Mouse (Mus musculus) spleen, adult 2 months (tissue): ENCODE measurements around the gene Chek2. TPM values are rescaled to one million over a fixed set of nuclear protein-coding genes. Genes with fewer than 3 reads are reported as not detected.

Source experiments
- DNase-seq, 2 experiments: peaks; one replicate each; pipeline versions ENCODE4 v3.0.0 to v3.0.0-alpha.2; 2012 to 2021; ENCODE audit warnings: low spot score in 2 of 2, low read depth in 1 of 2
- H3K27ac ChIP-seq: fragments of 200-500 bp; 2 replicates; pipeline ENCODE4 v1.5.1; 2012; ENCODE audit warnings: low read length, inconsistent platforms; ENCODE audit not compliant: insufficient read depth
- H3K27me3 ChIP-seq: fragments of 200-500 bp; 2 replicates; pipeline ENCODE4 v1.6.1; 2012; ENCODE audit warnings: mild to moderate bottlenecking, moderate library complexity, low read length, inconsistent platforms; ENCODE audit not compliant: control insufficient read depth, insufficient read depth
- H3K36me3 ChIP-seq: fragments of 200-500 bp; 2 replicates; pipeline ENCODE4 v1.6.1; 2012; ENCODE audit warnings: mild to moderate bottlenecking, low read length, inconsistent platforms; ENCODE audit not compliant: control insufficient read depth, insufficient read depth
- H3K4me1 ChIP-seq: fragments of 200-500 bp; 2 replicates; pipeline ENCODE4 v1.6.1; 2011; ENCODE audit warnings: inconsistent platforms; ENCODE audit not compliant: control insufficient read depth, insufficient read depth, insufficient read length
- H3K4me3 ChIP-seq: fragments of 200-500 bp; 2 replicates; pipeline ENCODE4 v1.5.1; 2011; ENCODE audit warnings: mild to moderate bottlenecking, inconsistent platforms; ENCODE audit not compliant: insufficient read depth, insufficient read length; ENCODE audit errors: extremely low read depth
- CTCF ChIP-seq: fragments of 200-500 bp; IDR thresholded peaks from 2 replicates; pipeline ENCODE4 v1.5.1; 2011; ENCODE audit warnings: mild to moderate bottlenecking, inconsistent platforms; ENCODE audit not compliant: insufficient read depth, insufficient read length, insufficient replicate concordance; ENCODE audit errors: extremely low read depth
- POLR2A ChIP-seq: fragments of 200-500 bp; IDR thresholded peaks from 2 replicates; pipeline ENCODE4 v1.6.1; 2011; ENCODE audit warnings: low read depth, low read length, inconsistent platforms
- WGBS: fragments of 180-500 bp; shearing (Covaris S2); methylation state at CpG from one replicate; pipeline ENCODE4 v1.1.7; 2018; 5-methylcytosine and 5-hydroxymethylcytosine counted together
- polyA plus RNA-seq: library from polyadenylated mRNA; depleted of rRNA; stranded (reverse); fragments of >200 nt; gene quantifications from 2 replicates; pipeline ENCODE4 v1.2.3, GENCODE M21; 2012; rRNA removed

Gene Chek2
- polyA plus RNA-seq, 1 experiment = 6.7 TPM

GRCm38 (mm10) chr5:110916241-110916640 is 76.5 kb downstream of the Chek2 start:
- no peak for TF ChIP-seq POLR2A
- TF ChIP-seq CTCF = no peak
- Histone ChIP-seq H3K4me1 (no peaks in the 10 kb centered on the region), H3K27me3 (no peaks in the 10 kb centered on the region), H3K4me3 (no peak overlapping the region), H3K36me3 (no peaks in the 10 kb centered on the region), H3K27ac (no peak overlapping the region)
- DNase-seq = no peak
- WGBS = 95% methylated on average over 3 of the region's 3 CpGs

GRCm38 (mm10) chr5:110919541-110919940 is 79.8 kb downstream of the Chek2 start:
- Histone ChIP-seq H3K4me1 (no peaks in the 10 kb centered on the region), H3K27me3 (no peaks in the 10 kb centered on the region), H3K36me3 (no peaks in the 10 kb centered on the region), H3K4me3 (no peak overlapping the region), H3K27ac (no peak overlapping the region)
- 88% methylated on average over 4 of the region's 4 CpGs for WGBS
- DNase-seq = no peak
- TF ChIP-seq CTCF = no peak

GRCm38 (mm10) chr5:110923336-110923735 is 83.6 kb downstream of the Chek2 start:
- DNase-seq = no peak
- WGBS = 63% methylated on average over 1 of the region's 1 CpGs
- Histone ChIP-seq H3K4me1 (no peaks in the 10 kb centered on the region), H3K36me3 (no peaks in the 10 kb centered on the region), H3K27me3 (no peaks in the 10 kb centered on the region), H3K4me3 (no peak overlapping the region), H3K27ac (no peak overlapping the region)
- TF ChIP-seq CTCF (no peak), POLR2A (no peak)

Other genes starting within 250 kb of the Chek2 start
- 57.6 and 82.0 TPM in 2 replicates for gene Noc4l, start 186.6 kb upstream of the Chek2 start, polyA plus RNA-seq
- gene Ddx51, start 186.5 kb upstream of the Chek2 start, polyA plus RNA-seq = 18.2 and 20.4 TPM in 2 replicates
- 85.2 and 89.1 TPM in 2 replicates for gene Ep400, start 69.3 kb upstream of the Chek2 start, polyA plus RNA-seq
- gene Pus1, start 59.3 kb upstream of the Chek2 start, polyA plus RNA-seq = 19.2 and 20.9 TPM in 2 replicates
- gene Ulk1, start 29.9 kb upstream of the Chek2 start, polyA plus RNA-seq = 39.9 and 40.6 TPM in 2 replicates
- 26.3 and 26.8 TPM in 2 replicates for gene Hscb, start 202 bp upstream of the Chek2 start, polyA plus RNA-seq
- gene Ttc28, start 39.8 kb downstream of the Chek2 start, polyA plus RNA-seq = 6.8 and 7.8 TPM in 2 replicates